In genomic region chr2:177398096-177398495, GRCm38 (mm10) we compare ENCODE assay signal across 8 mouse cellular contexts. TPM values are rescaled to one million over a fixed set of nuclear protein-coding genes. Genes with fewer than 3 reads are reported as not detected.
DNase-seq lines count a peak whose midpoint lies in the region; ATAC-seq lines count a peak whose summit lies in the region.
"Not testable (repeated sequence)": the region's sequence is repeated elsewhere in the genome, so short reads cannot be mapped to it uniquely, and the experiment has no call there.

TSS of gene Gm14418 (minus strand) at chr2:177398320.

- not testable (repeated sequence) for H3K9ac ChIP-seq in hindbrain, embryonic 12.5 days; liver, embryonic 11.5 days (ENCODE audit: low read depth, low read length); midbrain, embryonic 13.5 days (replicated peaks)

- H3K4me1 ChIP-seq in hindbrain, embryonic 12.5 days; liver, embryonic 11.5 days (replicated peaks; ENCODE audit: control insufficient read depth, insufficient read depth, low read length); midbrain, embryonic 13.5 days (replicated peaks): not testable (repeated sequence)

- not testable (repeated sequence) for H3K9me3 ChIP-seq in hindbrain, embryonic 12.5 days (replicated peaks); liver, embryonic 11.5 days (ENCODE audit: control insufficient read depth, low read length); midbrain, embryonic 13.5 days

- H3K27ac ChIP-seq in hindbrain, embryonic 12.5 days; liver, embryonic 11.5 days (ENCODE audit: low read depth, low read length); midbrain, embryonic 13.5 days: not testable (repeated sequence)

- peak; percentile 78 for DNase-seq in 3134 (ENCODE audit: extremely low read depth, insufficient read length, low spot score)
- DNase-seq in adrenal gland, postnatal 10 days; layer of hippocampus, adult 8-10 months (ENCODE audit: low spot score in 2 of 2): not testable (repeated sequence)
- DNase-seq in embryo, embryonic 9.5 days (ENCODE audit: extremely low spot score) = peak; percentile 1
- peak; percentile 28 for DNase-seq in liver, embryonic 11.5 days (ENCODE audit: low spot score)

- not testable (repeated sequence) for H3K4me2 ChIP-seq in hindbrain, embryonic 12.5 days (replicated peaks)
- peak within 1 kb of the TSS; percentile 34; the same call in 1 of the 2 replicates for H3K4me2 ChIP-seq in liver, embryonic 11.5 days
- 0 out of 2 replicates have a peak within 1 kb of the TSS, but pooled peaks have one; percentile 13 for H3K4me2 ChIP-seq in midbrain, embryonic 13.5 days (replicated peaks)

- H3K36me3 ChIP-seq in hindbrain, embryonic 12.5 days; liver, embryonic 11.5 days (ENCODE audit: control insufficient read depth, insufficient read depth, low read length); midbrain, embryonic 13.5 days: not testable (repeated sequence)

- 37% methylated on average over 6 of the region's 6 CpGs for WGBS in hindbrain, embryonic 12.5 days
- 33% methylated on average over 6 of the region's 6 CpGs for WGBS in liver, embryonic 11.5 days
- WGBS in midbrain, embryonic 13.5 days = 50% methylated on average over 6 of the region's 6 CpGs

- not testable (repeated sequence) for H3K27me3 ChIP-seq in hindbrain, embryonic 12.5 days; liver, embryonic 11.5 days (replicated peaks; ENCODE audit: control insufficient read depth, insufficient read depth, low read length); midbrain, embryonic 13.5 days

- ATAC-seq in granulocyte monocyte progenitor cell, adult 5-6 weeks (replicated peaks; ENCODE audit: poor library complexity, severe bottlenecking) = peak; percentile 71
- ATAC-seq in hindbrain, embryonic 12.5 days (ENCODE audit: low FRiP score); liver, embryonic 11.5 days (replicated peaks; ENCODE audit: low FRiP score); midbrain, embryonic 13.5 days: not testable (repeated sequence)

- peak within 1 kb of the TSS; percentile 28 for H3K4me3 ChIP-seq in hindbrain, embryonic 12.5 days
- peak within 1 kb of the TSS; percentile 30; the same call in 1 of the 2 replicates for H3K4me3 ChIP-seq in liver, embryonic 11.5 days (ENCODE audit: low read depth, low read length)
- H3K4me3 ChIP-seq in midbrain, embryonic 13.5 days (replicated peaks) = peak within 1 kb of the TSS; percentile 29

RNA-seq across cellular contexts. Expression of gene Gm14418, which starts in this region (rescaled TPM):
- 10 to 100 TPM; 17.5 to 24.4 TPM for total RNA-seq in adrenal gland, postnatal 10 days (2021)
- 1.8 and 5.1 TPM in 2 replicates for total RNA-seq in granulocyte monocyte progenitor cell, adult 5-6 weeks (2014; fragmentation: Nextera tagmentation)
- 1.8 and 5.4 TPM in 2 replicates for total RNA-seq in granulocyte monocyte progenitor cell, adult 5-6 weeks (2017)
- 7.6 and 8.4 TPM in 2 replicates for polyA plus RNA-seq in hindbrain, embryonic 12.5 days (2016; fragmentation: Nextera tagmentation; extraction: Ambion mirVana)
- total RNA-seq in layer of hippocampus, adult 8-10 months (2022) = 10 to 100 TPM; 30.2 to 38.8 (median 32.2) TPM
- polyA plus RNA-seq in liver, embryonic 11.5 days (2014; fragmentation: Nextera tagmentation; extraction: Ambion mirVana) = 5.9 and 8.8 TPM in 2 replicates
- 6.3 and 7.3 TPM in 2 replicates for polyA plus RNA-seq in midbrain, embryonic 13.5 days (2015; fragmentation: Nextera tagmentation; extraction: Ambion mirVana)
